Mouse (Mus musculus) ovary, postnatal 36 days (tissue): ENCODE results near the gene Golph3l.

Source experiments
- DNase-seq: peaks from one replicate; pipeline ENCODE4 v3.0.0; 2022; ENCODE audit warnings: low spot score, mixed read lengths

Golph3l gene

GRCm38 (mm10) chr3:95655437-95655836 lies 66.7 kb downstream of the Golph3l start:
- no peak for DNase-seq

- no peak for DNase-seq
Measured at GRCm38 (mm10) chr3:95657108-95657507, 68.4 kb downstream of the Golph3l start.

GRCm38 (mm10) chr3:95657711-95658110 lies 69.0 kb downstream of the Golph3l start:
- no peak for DNase-seq

- DNase-seq, result peak; percentile 96
Measured at GRCm38 (mm10) chr3:95658236-95658867, 69.6 kb downstream of the Golph3l start, which contains the start of gene Mcl1. Gene Mcl1 (plus strand): TSS chr3:95658788.

- DNase-seq, result peak; percentile 67
Measured at GRCm38 (mm10) chr3:95658868-95659712, 70.4 kb downstream of the Golph3l start.

- no peak for DNase-seq
Measured at GRCm38 (mm10) chr3:95659948-95660347, 71.2 kb downstream of the Golph3l start.

- no peak for DNase-seq
Measured at GRCm38 (mm10) chr3:95660788-95661478, 72.2 kb downstream of the Golph3l start.

GRCm38 (mm10) chr3:95661945-95662715 lies 73.4 kb downstream of the Golph3l start:
- DNase-seq, result no peak

GRCm38 (mm10) chr3:95662724-95663449 lies 74.2 kb downstream of the Golph3l start:
- no peak for DNase-seq

GRCm38 (mm10) chr3:95663486-95663885 lies 74.8 kb downstream of the Golph3l start:
- DNase-seq, result no peak

GRCm38 (mm10) chr3:95663969-95664608 lies 75.4 kb downstream of the Golph3l start:
- DNase-seq, result no peak

- no peak for DNase-seq
Measured at GRCm38 (mm10) chr3:95664940-95665352, 76.2 kb downstream of the Golph3l start.

GRCm38 (mm10) chr3:95666124-95666844 lies 77.5 kb downstream of the Golph3l start:
- DNase-seq, result peak; percentile 60

- DNase-seq, result no peak
Measured at GRCm38 (mm10) chr3:95667521-95667920, 78.8 kb downstream of the Golph3l start.

GRCm38 (mm10) chr3:95668026-95668425 lies 79.3 kb downstream of the Golph3l start:
- DNase-seq, result peak; percentile 53
